Mouse (Mus musculus) myocyte (in vitro differentiated cells): ENCODE results near the gene Cklf.
"Not testable (repeated sequence)": the region's sequence is repeated elsewhere in the genome, so short reads cannot be mapped to it uniquely, and the experiment has no call there.

Experiments
- TCF12 ChIP-seq: IDR thresholded peaks from one replicate; pipeline ENCODE4 v1.6.1; 2011; ENCODE audit warnings: mild to moderate bottlenecking, control low read depth; ENCODE audit not compliant: poor library complexity, insufficient read depth, severe bottlenecking
- USF1 ChIP-seq: IDR thresholded peaks from one replicate; pipeline ENCODE4 v1.6.1; 2011; ENCODE audit warnings: low read depth, mild to moderate bottlenecking, control low read depth, moderate library complexity

- not testable (repeated sequence) for TF ChIP-seq USF1, TCF12
Observed at GRCm38 (mm10) chr8:104302536-104302935, 51.9 kb downstream of the Cklf start.
